Mouse (Mus musculus) liver, postnatal 0 days (tissue): Measurements from ENCODE around the gene Pelp1.

Experiments used
- CTCF ChIP-seq: sonication (generic); IDR thresholded peaks from 2 replicates; pipeline ENCODE4 v1.5.1; 2016; ENCODE audit warnings: antibody characterized with exemption, low read depth
- EP300 ChIP-seq: IDR thresholded peaks from 2 replicates; pipeline ENCODE4 v1.6.1; 2016; ENCODE audit warnings: antibody characterized with exemption, low read depth, mild to moderate bottlenecking

DNA sequence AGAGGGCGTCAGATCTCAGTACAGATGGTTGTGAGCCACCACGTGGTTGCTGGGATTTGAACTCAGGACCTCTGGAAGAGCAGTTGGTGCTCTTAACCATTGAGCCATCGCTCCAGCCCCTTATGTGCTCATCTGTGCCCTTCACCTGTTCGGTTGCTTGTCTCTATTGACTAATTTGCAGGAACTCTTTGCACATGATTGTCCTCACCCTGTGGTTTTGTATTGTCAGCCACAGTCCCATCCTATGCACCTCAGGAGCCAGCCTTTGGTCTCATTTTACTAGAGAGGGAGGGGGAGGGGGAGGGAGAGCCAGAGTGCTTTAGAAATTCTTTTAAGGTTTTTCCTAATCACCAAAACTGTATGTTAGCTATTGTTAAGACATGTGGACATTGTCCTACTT is 8.4 kb upstream of the Pelp1 start:
- TF ChIP-seq CTCF (no peak), EP300 (no peak)
